Mouse (Mus musculus) forebrain, embryonic 11.5 days (tissue): ENCODE measurements at regions not wholly inside any gene's neighbourhood (a gene's known extent, or its start where the extent isn't known, plus 50 kb on each side); places are given as distances from the start of the nearest gene placed in this dataset.

Experiments
- ATAC-seq: fragments of 200-750 bp; cut with Nextera tagmentation; replicated peaks from 2 replicates; pipeline ENCODE4 v1.8.0; 2017; ENCODE audit warnings: moderate TSS enrichment; ENCODE audit not compliant: low FRiP score
- DNase-seq: peaks from one replicate; pipeline ENCODE4 v3.0.0-alpha.2; 2017; ENCODE audit warnings: low spot score
- H3K27ac ChIP-seq: fragments of 300-500 bp; sonication (generic); 2 replicates; pipeline ENCODE4 v1.5.1; 2014; ENCODE audit warnings: low read depth, low read length
- H3K27me3 ChIP-seq: fragments of 300-500 bp; sonication (generic); 2 replicates; pipeline ENCODE4 v1.6.1; 2014; ENCODE audit warnings: mild to moderate bottlenecking, low read length, mixed read lengths; ENCODE audit not compliant: control insufficient read depth, insufficient read depth
- H3K36me3 ChIP-seq: fragments of 300-500 bp; sonication (generic); 2 replicates; pipeline ENCODE4 v1.6.1; 2014; ENCODE audit warnings: mild to moderate bottlenecking, low read length, moderate library complexity, mixed read lengths; ENCODE audit not compliant: control insufficient read depth, insufficient read depth
- H3K4me1 ChIP-seq: fragments of 300-500 bp; sonication (generic); replicated peaks from 2 replicates; pipeline ENCODE4 v1.6.1; 2014; ENCODE audit warnings: low read length, mixed read lengths; ENCODE audit not compliant: control insufficient read depth, insufficient read depth
- H3K4me2 ChIP-seq: fragments of 300-500 bp; sonication (generic); 2 replicates; pipeline ENCODE4 v1.6.1; 2014; ENCODE audit warnings: low read depth, mild to moderate bottlenecking, low read length, moderate library complexity, mixed read lengths; ENCODE audit not compliant: severe bottlenecking
- H3K4me3 ChIP-seq: fragments of 300-500 bp; sonication (generic); 2 replicates; pipeline ENCODE4 v1.5.1; 2014; ENCODE audit warnings: low read depth, low read length
- H3K9ac ChIP-seq: fragments of 300-500 bp; sonication (generic); 2 replicates; pipeline ENCODE4 v1.6.1; 2014; ENCODE audit warnings: low read length
- H3K9me3 ChIP-seq: fragments of 300-500 bp; sonication (generic); 2 replicates; pipeline ENCODE4 v1.6.1; 2016; ENCODE audit warnings: low read length, mixed read lengths; ENCODE audit not compliant: control insufficient read depth
- WGBS: fragments of 180-500 bp; shearing (Covaris S2); extraction: QIAGEN DNeasy Blood & Tissue Kit; methylation state at CpG from one replicate; pipeline ENCODE4 v1.1.7; 2014; 5-methylcytosine and 5-hydroxymethylcytosine counted together

DNA sequence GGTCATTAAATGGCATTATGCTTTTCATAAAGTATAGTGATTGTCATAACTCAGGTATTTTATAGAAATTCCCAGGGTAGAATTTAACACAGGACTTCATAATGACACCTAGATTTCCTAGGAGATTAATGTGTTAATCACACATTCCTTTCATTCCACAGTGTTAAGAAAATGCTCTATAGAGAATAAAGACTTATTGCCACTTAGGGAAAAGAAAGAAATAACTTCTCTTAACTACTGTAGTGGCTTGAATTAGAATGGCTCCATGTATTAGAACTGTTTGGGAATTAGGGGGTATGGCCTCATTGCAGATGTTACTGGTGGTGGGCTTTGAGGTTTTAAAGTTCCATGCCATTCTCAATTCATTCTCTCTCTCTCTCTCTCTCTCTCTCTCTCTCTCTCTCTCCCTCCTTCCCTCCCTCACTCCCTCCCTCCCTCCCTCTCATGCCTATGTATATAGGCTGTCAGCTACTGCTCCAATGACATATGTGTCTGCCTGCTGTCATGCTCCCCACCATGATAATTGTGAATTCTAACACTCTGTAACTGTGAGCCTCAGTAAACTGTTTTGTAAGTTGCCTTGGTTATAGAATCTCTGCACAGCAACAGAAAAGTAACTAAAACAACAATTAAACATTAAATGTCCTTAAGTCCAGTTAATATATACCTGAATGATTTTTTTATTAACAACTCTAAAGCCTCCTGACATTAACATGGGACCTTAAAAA, 425.1 kb upstream of the Depdc1a start:
- ATAC-seq (no peak), DNase-seq (no peak)
- no peak overlapping the region for H3K4me3 ChIP-seq
- H3K9me3 ChIP-seq = no peaks in the 10 kb centered on the region
- no peaks in the 10 kb centered on the region for H3K27me3 ChIP-seq
- no peak overlapping the region for H3K27ac ChIP-seq
- no peak overlapping the region for H3K9ac ChIP-seq
- H3K4me2 ChIP-seq = no peak overlapping the region
- no peaks in the 10 kb centered on the region for H3K4me1 ChIP-seq
- no peaks in the 10 kb centered on the region for H3K36me3 ChIP-seq

DNA sequence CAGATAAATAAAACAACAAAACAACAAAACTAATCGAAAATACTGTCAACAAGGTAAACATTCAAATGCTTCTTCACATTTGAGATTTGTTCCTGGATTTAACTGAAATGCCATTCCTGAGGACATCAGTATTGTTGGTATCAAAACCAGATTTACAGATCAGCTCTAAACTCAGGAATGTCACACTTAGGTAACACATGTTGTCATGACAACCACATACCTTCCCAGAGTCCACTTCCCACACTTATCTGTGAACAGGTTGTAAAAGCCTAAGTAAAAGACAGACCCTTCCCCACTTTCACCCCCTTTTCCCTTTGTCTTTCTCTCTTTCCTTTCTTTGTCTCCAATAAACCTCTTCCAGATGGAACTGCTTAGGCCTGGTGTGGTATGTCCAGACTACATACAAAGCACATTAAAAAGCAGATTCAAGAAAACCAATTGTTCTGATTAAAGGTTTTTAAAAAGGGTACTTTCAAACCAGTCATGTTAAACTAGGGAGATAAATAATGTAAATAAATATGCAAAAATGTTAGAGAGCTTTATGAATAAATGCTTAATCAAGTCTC, 438.2 kb upstream of the Depdc1a start:
- H3K9me3 ChIP-seq = no peaks in the 10 kb centered on the region
- no peak overlapping the region for H3K4me2 ChIP-seq
- 80% methylated on average over 1 of the region's 1 CpGs for WGBS
- no peak overlapping the region for H3K4me3 ChIP-seq
- no peaks in the 10 kb centered on the region for H3K27me3 ChIP-seq
- ATAC-seq (peak; percentile 58; the same call in 1 of the 2 replicates), DNase-seq (no peak)
- H3K9ac ChIP-seq = no peak overlapping the region
- H3K4me1 ChIP-seq = no peaks in the 10 kb centered on the region
- H3K27ac ChIP-seq = no peak overlapping the region
- no peaks in the 10 kb centered on the region for H3K36me3 ChIP-seq

DNA sequence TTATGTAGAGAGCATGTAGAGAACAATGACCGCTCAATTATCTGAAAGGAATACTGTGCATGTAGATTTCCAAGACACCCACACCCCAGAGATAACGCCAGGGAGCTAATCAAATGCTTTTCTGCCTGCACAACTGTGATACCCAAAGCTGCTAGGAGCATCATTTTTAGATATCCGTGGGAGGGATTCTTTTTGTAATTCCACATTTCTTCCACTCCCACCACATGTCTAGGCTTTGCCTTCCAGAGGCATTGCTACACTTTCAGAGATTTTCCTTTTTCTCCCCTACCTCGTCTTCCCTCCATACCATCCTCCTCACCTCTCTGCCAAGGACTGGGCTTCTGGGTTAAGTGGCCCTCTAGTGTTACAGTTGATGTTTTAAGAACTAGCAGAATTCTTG, 460.4 kb upstream of the Depdc1a start:
- Histone ChIP-seq H3K27ac (no peak overlapping the region), H3K9me3 (no peaks in the 10 kb centered on the region), H3K4me2 (no peak overlapping the region), H3K9ac (no peak overlapping the region), H3K36me3 (no peaks in the 10 kb centered on the region), H3K27me3 (no peaks in the 10 kb centered on the region), H3K4me1 (no peaks in the 10 kb centered on the region), H3K4me3 (no peak overlapping the region)
- WGBS = 59% methylated on average over 4 of the region's 4 CpGs
- ATAC-seq (no peak), DNase-seq (no peak)

DNA sequence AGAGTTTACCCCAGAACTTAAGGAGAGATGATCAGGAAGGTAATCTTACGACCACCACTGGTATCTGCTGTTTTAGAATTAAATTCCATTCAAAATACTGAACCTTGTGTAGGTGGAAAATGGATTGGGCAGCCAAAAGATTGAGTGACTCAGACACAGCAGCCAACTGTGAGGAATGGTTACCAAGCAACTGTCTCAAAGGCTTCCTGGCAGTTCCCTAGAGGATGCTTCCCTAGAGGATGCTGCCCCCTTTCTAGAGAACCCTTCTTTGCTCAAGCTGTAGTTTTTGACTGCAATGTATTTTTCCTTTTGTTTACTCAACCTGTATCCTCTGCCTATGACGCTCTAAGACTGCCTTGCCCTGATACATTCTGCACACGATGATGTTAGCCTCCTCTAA, 463.7 kb upstream of the Depdc1a start:
- Histone ChIP-seq H3K4me3 (no peak overlapping the region), H3K4me2 (no peak overlapping the region), H3K27ac (no peak overlapping the region), H3K9me3 (no peaks in the 10 kb centered on the region), H3K27me3 (no peaks in the 10 kb centered on the region), H3K4me1 (no peaks in the 10 kb centered on the region), H3K9ac (no peak overlapping the region), H3K36me3 (no peaks in the 10 kb centered on the region)
- DNase-seq (no peak), ATAC-seq (no peak)
- WGBS = 85% methylated on average over 3 of the region's 3 CpGs

DNA sequence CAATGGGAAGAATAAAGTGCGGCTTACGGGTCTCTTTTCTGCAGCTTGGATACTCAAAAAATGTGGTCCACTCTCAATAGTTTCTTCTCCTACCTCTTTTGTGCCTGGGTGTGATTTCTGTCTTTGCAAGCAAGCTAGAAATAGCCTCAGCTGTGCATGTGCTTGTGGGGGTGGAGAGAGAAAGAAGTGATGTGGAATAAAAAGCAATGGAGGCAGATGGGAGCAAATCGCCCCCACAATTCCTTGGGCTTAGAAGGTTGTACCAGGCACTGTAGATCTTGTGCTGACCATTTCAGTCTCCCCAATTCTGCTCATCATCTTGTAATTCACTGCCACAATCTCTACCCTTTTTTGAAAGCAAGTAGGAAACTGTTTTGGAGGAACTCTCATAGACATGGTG, 464.6 kb upstream of the Depdc1a start:
- no peaks in the 10 kb centered on the region for H3K36me3 ChIP-seq
- no peaks in the 10 kb centered on the region for H3K4me1 ChIP-seq
- H3K4me2 ChIP-seq = no peak overlapping the region
- no peaks in the 10 kb centered on the region for H3K9me3 ChIP-seq
- DNase-seq (no peak), ATAC-seq (no peak)
- no peak overlapping the region for H3K27ac ChIP-seq
- WGBS = 88% methylated on average over 3 of the region's 3 CpGs
- H3K4me3 ChIP-seq = no peak overlapping the region
- no peaks in the 10 kb centered on the region for H3K27me3 ChIP-seq
- no peak overlapping the region for H3K9ac ChIP-seq

DNA sequence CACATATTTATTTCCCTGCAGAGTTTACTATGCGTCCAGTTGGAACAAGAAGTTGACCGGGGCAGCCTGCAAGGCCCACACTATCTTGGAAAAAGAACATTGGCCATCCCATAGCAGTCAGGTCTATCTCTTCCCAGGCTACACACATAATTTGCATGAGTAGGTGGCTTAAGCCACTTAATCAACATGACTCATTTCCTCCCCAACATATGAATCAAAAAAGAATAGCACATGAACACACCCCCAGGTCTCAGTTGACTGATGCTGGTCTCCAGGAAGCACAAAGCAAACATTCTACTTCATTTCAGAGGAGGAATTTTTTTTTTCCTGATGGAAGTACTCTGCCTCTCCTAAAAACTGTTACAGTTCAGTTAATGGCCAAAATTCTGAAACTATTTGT, 465.3 kb upstream of the Depdc1a start:
- no peak overlapping the region for H3K4me3 ChIP-seq
- ATAC-seq (no peak), DNase-seq (no peak)
- H3K27me3 ChIP-seq = no peaks in the 10 kb centered on the region
- H3K9ac ChIP-seq = no peak overlapping the region
- 97% methylated on average over 2 of the region's 2 CpGs for WGBS
- H3K4me2 ChIP-seq = no peak overlapping the region
- no peaks in the 10 kb centered on the region for H3K4me1 ChIP-seq
- H3K36me3 ChIP-seq = no peaks in the 10 kb centered on the region
- H3K9me3 ChIP-seq = no peaks in the 10 kb centered on the region
- no peak overlapping the region for H3K27ac ChIP-seq

DNA sequence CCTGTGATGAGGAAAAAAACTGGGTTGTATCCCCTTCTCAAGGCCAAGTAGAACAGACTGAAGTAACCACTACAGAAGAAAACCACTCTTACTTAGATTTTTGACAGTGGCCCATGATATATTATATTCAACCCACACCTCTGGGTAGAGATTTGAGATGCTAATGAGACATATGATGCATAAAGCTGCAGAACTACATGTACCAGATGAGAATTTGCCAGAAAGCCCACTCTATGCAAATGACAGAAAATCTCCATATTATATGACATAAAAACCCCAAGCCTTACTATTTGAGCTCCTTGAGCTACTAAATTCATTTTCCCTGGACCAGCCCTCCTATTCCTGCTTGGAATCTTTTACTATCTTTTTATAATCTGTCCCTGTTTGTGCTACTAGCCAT, 458.4 kb upstream of the Lrrc7 start:
- Histone ChIP-seq H3K36me3 (no peaks in the 10 kb centered on the region), H3K27ac (no peak overlapping the region), H3K27me3 (no peaks in the 10 kb centered on the region), H3K4me3 (no peak overlapping the region), H3K4me1 (no peaks in the 10 kb centered on the region), H3K4me2 (no peak overlapping the region), H3K9ac (no peak overlapping the region), H3K9me3 (no peaks in the 10 kb centered on the region)
- DNase-seq = no peak
- no peak for ATAC-seq

DNA sequence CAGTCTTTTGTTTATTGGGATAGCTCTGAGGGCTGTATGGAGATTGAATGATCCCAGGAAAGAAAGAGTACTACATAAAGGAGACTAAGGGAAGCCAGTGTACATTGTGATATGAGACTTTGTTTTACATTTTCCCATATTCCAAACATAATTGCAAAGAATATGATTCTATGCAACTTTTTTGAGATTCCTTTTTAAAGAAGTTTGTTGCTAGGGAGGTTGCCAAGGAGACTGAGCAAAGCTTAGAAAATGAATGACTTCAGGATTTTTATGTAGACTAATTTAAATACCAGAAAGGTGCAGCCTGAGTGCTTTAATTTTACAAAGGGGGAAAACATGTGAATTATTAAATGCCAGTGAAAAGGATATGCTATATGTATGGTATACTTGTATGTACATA, 455.2 kb upstream of the Lrrc7 start:
- Histone ChIP-seq H3K27ac (no peak overlapping the region), H3K27me3 (no peaks in the 10 kb centered on the region), H3K4me1 (no peaks in the 10 kb centered on the region), H3K9me3 (no peaks in the 10 kb centered on the region), H3K9ac (no peak overlapping the region), H3K4me2 (no peak overlapping the region), H3K36me3 (no peaks in the 10 kb centered on the region), H3K4me3 (no peak overlapping the region)
- ATAC-seq (no peak), DNase-seq (no peak)

DNA sequence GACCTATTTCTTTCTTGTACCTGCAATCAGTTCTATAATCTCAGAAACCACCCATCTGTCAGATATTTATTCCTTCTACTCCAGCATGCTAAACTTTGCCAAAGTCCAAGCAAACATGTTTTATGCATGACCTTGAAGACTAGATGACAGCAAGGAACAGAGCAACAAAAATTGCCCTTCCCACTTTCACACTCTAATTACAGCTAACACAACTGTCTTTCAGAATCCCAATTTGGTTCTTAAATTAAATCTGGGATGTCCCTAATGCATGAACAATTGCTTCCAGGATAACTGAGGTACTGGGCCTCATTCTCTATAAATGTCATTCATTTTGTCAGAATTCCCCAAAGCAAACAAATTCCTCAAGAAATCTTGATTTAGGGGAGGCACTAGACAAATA, 454.4 kb upstream of the Lrrc7 start:
- ATAC-seq = no peak

More for the DNA sequence above, 454.4 kb upstream of the Lrrc7 start:
- Histone ChIP-seq H3K9me3 (no peaks in the 10 kb centered on the region), H3K4me1 (no peaks in the 10 kb centered on the region), H3K36me3 (no peaks in the 10 kb centered on the region), H3K4me3 (no peak overlapping the region), H3K4me2 (no peak overlapping the region), H3K27me3 (no peaks in the 10 kb centered on the region), H3K9ac (no peak overlapping the region), H3K27ac (no peak overlapping the region)
- no peak for DNase-seq
